Mouse (Mus musculus): ENCODE data around the gene Gucy2e. TPM values are rescaled to one million over a fixed set of nuclear protein-coding genes. Genes with fewer than 3 reads are reported as not detected.

The Gucy2e gene
- polyA plus RNA-seq, 1 experiment = 1.00 TPM

- DNase-seq (ENCODE audit: extremely low spot score in 1 of 2, low spot score in 1 of 2) = peak in 1 of 2 experiments; percentile 74
These were observed 8.1 kb upstream of the Gucy2e start for GRCm38 (mm10) chr11:69244911-69245310.

GRCm38 (mm10) chr11:69236061-69236925 lies 543 bp downstream of the Gucy2e start:
- DNase-seq (ENCODE audit: extremely low spot score in 1 of 2, low spot score in 1 of 2) = no peak

GRCm38 (mm10) chr11:69235285-69236060 lies 1.4 kb downstream of the Gucy2e start:
- DNase-seq (ENCODE audit: extremely low spot score in 1 of 2, low spot score in 1 of 2) = peak; percentile 50 to 81

- no peak for DNase-seq (ENCODE audit: extremely low spot score in 1 of 2, low spot score in 1 of 2)
These were observed 3.7 kb downstream of the Gucy2e start for GRCm38 (mm10) chr11:69233141-69233540.

- DNase-seq (ENCODE audit: extremely low spot score in 1 of 2, low spot score in 1 of 2) = no peak
These were observed 6.4 kb downstream of the Gucy2e start for GRCm38 (mm10) chr11:69230420-69230819.

- no peak for DNase-seq (ENCODE audit: extremely low spot score in 1 of 2, low spot score in 1 of 2)
These were observed 11.1 kb downstream of the Gucy2e start for GRCm38 (mm10) chr11:69225715-69226114.

- DNase-seq (ENCODE audit: extremely low spot score in 1 of 2, low spot score in 1 of 2) = peak in 1 of 2 experiments; percentile 17
These were observed 13.7 kb downstream of the Gucy2e start for GRCm38 (mm10) chr11:69223101-69223500.

GRCm38 (mm10) chr11:69221070-69221469 lies 15.8 kb downstream of the Gucy2e start:
- no peak for DNase-seq (ENCODE audit: extremely low spot score in 1 of 2, low spot score in 1 of 2)

- DNase-seq (ENCODE audit: extremely low spot score in 1 of 2, low spot score in 1 of 2) = no peak
These were observed 18.2 kb downstream of the Gucy2e start for GRCm38 (mm10) chr11:69218661-69219060.

- no peak for DNase-seq (ENCODE audit: extremely low spot score in 1 of 2, low spot score in 1 of 2)
These were observed 19.4 kb downstream of the Gucy2e start for GRCm38 (mm10) chr11:69217411-69217810.

- peak; percentile 46 to 74 for DNase-seq (ENCODE audit: extremely low spot score in 1 of 2, low spot score in 1 of 2)
These were observed 25.4 kb downstream of the Gucy2e start for GRCm38 (mm10) chr11:69211431-69211830.

- no peak for DNase-seq (ENCODE audit: extremely low spot score in 1 of 2, low spot score in 1 of 2)
These were observed 34.2 kb downstream of the Gucy2e start for GRCm38 (mm10) chr11:69202469-69203230.

GRCm38 (mm10) chr11:69200231-69200630 lies 36.6 kb downstream of the Gucy2e start:
- no peak for DNase-seq (ENCODE audit: extremely low spot score in 1 of 2, low spot score in 1 of 2)

GRCm38 (mm10) chr11:69199251-69199650 lies 37.6 kb downstream of the Gucy2e start:
- no peak for DNase-seq (ENCODE audit: extremely low spot score in 1 of 2, low spot score in 1 of 2)

GRCm38 (mm10) chr11:69197743-69198142 lies 39.1 kb downstream of the Gucy2e start, which contains the start of gene Alox8:
Gene Alox8, minus strand, starts transcription at chr11:69197843.
- no peak for DNase-seq (ENCODE audit: extremely low spot score in 1 of 2, low spot score in 1 of 2)

- DNase-seq (ENCODE audit: extremely low spot score in 1 of 2, low spot score in 1 of 2) = peak in 1 of 2 experiments; percentile 12
These were observed 39.6 kb downstream of the Gucy2e start for GRCm38 (mm10) chr11:69197194-69197593.

- DNase-seq (ENCODE audit: extremely low spot score in 1 of 2, low spot score in 1 of 2) = no peak
These were observed 40.1 kb downstream of the Gucy2e start for GRCm38 (mm10) chr11:69196766-69197165.

GRCm38 (mm10) chr11:69192840-69193239 lies 44.0 kb downstream of the Gucy2e start:
- DNase-seq (ENCODE audit: extremely low spot score in 1 of 2, low spot score in 1 of 2) = peak in 1 of 2 experiments; percentile 49

GRCm38 (mm10) chr11:69185936-69186335 lies 50.9 kb downstream of the Gucy2e start:
- DNase-seq (ENCODE audit: extremely low spot score in 1 of 2, low spot score in 1 of 2) = no peak

GRCm38 (mm10) chr11:69185031-69185430 lies 51.8 kb downstream of the Gucy2e start:
- DNase-seq (ENCODE audit: extremely low spot score in 1 of 2, low spot score in 1 of 2) = no peak

- DNase-seq (ENCODE audit: extremely low spot score in 1 of 2, low spot score in 1 of 2) = no peak
These were observed 56.7 kb downstream of the Gucy2e start for GRCm38 (mm10) chr11:69180120-69180519.

All from frontal cortex, adult 2 months (tissue).